Mouse (Mus musculus): ENCODE data around the gene Ston2. TPM values are rescaled to one million over a fixed set of nuclear protein-coding genes. Genes with fewer than 3 reads are reported as not detected.
"Not testable (repeated sequence)": the region's sequence is repeated elsewhere in the genome, so short reads cannot be mapped to it uniquely, and the experiment has no call there.

Ston2 gene
- polyA plus RNA-seq, 1 experiment from 2014 or later = 9.2 TPM

DNA sequence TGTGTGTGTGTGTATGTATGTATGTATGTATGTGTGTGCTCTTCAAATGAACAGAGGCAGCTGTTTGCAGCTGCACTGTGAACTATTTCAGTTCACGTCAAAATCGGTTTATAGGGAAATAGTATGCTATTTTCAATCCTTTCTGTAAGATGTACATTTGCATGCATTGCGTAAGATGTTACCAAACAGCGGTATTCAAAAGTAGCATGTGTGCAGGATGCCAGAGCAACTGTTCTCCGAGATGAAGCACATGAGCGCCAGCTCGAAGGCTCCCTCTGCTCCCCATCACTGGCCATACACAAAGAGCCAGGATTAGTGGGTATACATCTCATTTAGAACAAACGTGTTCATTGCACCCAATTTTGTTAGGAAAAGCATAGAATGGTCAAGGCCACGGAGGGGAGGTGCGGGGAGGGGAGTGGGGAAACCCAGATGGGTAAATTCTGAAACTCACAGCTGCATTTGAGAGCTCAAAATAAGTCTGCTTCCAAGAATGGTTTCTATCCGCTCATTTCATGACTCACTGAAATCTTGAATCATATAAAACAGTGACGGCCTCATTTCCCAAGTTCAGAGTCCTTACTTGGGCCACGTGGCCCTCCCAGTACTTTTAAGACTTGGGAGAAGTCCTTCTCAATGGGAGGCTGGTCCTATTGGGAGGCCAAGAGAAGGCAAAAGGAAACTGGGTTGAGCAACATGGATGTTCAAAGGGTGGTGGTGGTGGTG is 15.2 kb upstream of the Ston2 start:
- Histone ChIP-seq H3K36me3 (peaks cover 17% of the 10 kb centered on the region), H3K9me3 (no peaks in the 10 kb centered on the region), H3K4me1 (replicated peaks) (no peaks in the 10 kb centered on the region), H3K4me3 (no peak overlapping the region), H3K27ac (no peak overlapping the region), H3K27me3 (ENCODE audit: insufficient read depth, poor library complexity, severe bottlenecking) (no peaks in the 10 kb centered on the region)
- no peak for DNase-seq (ENCODE audit: low spot score)
- WGBS = 90% methylated on average over 13 of the region's 13 CpGs

DNA sequence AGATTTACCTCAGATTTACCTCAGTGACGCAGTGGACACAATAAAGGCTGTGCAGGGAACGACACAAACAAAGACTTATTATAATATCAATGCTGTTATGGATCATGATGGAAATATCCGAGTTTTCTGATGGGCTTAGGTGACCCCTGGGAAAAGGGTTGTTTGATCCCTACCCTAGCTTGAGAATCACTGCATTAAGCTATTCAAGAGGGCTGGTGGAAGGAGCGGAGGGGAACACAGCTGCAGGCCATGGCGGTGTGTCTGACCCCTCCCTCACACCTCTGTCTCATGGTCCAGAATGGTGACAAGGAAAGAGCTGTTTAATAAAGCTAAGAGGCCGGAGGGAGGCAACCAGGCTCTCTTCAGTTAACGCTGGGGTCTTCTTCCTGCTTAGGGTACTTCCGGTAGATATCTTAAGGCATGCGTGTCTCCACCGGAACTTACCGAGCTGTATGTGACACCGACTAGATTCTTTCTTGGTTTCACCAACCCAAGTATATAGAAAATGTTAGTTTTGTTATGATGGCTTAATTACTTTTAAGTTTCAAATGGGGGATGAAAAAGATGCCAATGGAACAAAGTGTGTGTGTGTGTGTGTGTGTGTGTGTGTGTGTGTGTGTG is 14.5 kb upstream of the Ston2 start:
- WGBS = 86% methylated on average over 12 of the region's 12 CpGs
- H3K36me3 ChIP-seq = peaks cover 10% of the 10 kb centered on the region
- H3K27ac ChIP-seq = no peak overlapping the region
- no peak overlapping the region for H3K4me3 ChIP-seq
- H3K27me3 ChIP-seq (ENCODE audit: insufficient read depth, poor library complexity, severe bottlenecking) = no peaks in the 10 kb centered on the region
- H3K4me1 ChIP-seq (replicated peaks) = no peaks in the 10 kb centered on the region
- H3K9me3 ChIP-seq = no peaks in the 10 kb centered on the region
- no peak for DNase-seq (ENCODE audit: low spot score)

DNA sequence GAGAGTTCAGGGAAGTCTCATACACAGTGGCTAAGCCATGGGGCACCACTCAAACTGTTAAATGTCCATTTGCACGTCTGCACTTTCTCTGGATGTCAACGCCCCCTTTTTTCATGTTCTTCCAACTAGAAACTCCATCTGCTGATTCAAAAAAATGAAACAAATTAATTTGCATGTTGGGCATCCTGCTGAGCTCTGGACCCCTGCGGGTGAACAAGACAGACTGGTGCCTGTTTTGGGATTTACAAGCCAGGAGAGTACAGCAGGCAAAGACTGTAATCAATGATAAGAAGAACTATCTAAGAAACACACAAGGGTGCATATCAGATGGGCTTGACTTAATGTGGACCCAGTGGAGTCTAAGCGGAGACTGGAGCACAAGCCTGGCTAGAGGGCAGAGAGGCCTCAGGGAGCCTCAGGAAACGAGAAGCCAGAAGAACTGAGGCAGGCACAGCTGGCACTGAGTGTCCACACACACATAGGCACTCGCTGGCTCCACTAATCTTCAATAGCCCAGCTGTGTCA is 12.7 kb upstream of the Ston2 start:
- WGBS = 80% methylated on average over 6 of the region's 6 CpGs
- Histone ChIP-seq H3K4me3 (no peak overlapping the region), H3K27ac (no peak overlapping the region), H3K27me3 (ENCODE audit: insufficient read depth, poor library complexity, severe bottlenecking) (no peaks in the 10 kb centered on the region), H3K4me1 (replicated peaks) (no peaks in the 10 kb centered on the region), H3K9me3 (no peaks in the 10 kb centered on the region), H3K36me3 (no peaks in the 10 kb centered on the region)
- DNase-seq (ENCODE audit: low spot score) = no peak

DNA sequence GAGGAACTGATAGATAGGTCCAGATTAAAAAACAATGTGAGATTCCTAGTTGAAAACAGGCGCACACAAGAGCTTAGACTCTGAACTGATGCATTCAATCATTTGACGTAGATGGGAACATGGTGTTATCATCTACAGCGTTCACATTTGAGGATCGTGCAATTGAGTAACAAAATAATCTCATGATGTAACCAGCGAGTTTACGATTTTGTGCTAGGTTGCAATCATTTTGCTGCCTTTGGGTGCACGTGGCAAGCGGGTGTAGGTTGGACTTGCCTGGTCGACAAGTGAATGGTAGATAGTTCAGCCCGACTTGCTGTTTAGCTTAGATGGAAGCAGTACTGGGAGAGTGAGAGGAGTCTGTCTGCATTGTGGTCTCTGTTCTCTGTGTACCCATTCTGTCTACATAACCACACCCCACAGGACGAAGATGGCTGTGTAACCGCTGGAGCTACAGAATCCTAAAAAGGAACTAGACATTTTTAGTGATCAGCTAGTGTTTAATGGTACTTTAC is 11.7 kb upstream of the Ston2 start:
- no peaks in the 10 kb centered on the region for H3K27me3 ChIP-seq (ENCODE audit: insufficient read depth, poor library complexity, severe bottlenecking)
- no peaks in the 10 kb centered on the region for H3K36me3 ChIP-seq
- H3K9me3 ChIP-seq = no peaks in the 10 kb centered on the region
- H3K27ac ChIP-seq = no peak overlapping the region
- no peak overlapping the region for H3K4me3 ChIP-seq
- WGBS = 79% methylated on average over 12 of the region's 12 CpGs
- no peaks in the 10 kb centered on the region for H3K4me1 ChIP-seq (replicated peaks)
- DNase-seq (ENCODE audit: low spot score) = no peak

DNA sequence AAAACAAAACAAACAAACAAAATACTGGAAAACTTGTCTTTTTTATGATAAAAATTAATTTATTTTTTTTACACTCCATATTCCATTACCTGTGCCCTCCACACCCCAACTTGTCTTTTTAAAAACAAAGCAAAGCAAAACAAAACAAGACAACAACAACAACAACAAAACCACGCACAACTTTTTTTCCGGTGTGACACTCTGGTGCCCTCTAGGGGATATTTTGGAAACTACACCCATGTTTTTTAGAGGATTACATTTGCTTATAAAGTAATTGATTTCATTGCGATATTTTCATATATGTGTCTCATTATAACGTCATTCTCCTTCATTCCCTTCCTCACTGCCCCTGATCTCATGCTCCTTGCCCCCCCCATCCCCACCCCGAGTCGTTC is 11.2 kb upstream of the Ston2 start:
- Histone ChIP-seq H3K9me3 (no peaks in the 10 kb centered on the region), H3K27me3 (ENCODE audit: insufficient read depth, poor library complexity, severe bottlenecking) (no peaks in the 10 kb centered on the region), H3K4me3 (no peak overlapping the region), H3K36me3 (no peaks in the 10 kb centered on the region), H3K4me1 (replicated peaks) (no peaks in the 10 kb centered on the region), H3K27ac (no peak overlapping the region)
- WGBS = 23% methylated on average over 6 of the region's 6 CpGs
- no peak for DNase-seq (ENCODE audit: low spot score)

DNA sequence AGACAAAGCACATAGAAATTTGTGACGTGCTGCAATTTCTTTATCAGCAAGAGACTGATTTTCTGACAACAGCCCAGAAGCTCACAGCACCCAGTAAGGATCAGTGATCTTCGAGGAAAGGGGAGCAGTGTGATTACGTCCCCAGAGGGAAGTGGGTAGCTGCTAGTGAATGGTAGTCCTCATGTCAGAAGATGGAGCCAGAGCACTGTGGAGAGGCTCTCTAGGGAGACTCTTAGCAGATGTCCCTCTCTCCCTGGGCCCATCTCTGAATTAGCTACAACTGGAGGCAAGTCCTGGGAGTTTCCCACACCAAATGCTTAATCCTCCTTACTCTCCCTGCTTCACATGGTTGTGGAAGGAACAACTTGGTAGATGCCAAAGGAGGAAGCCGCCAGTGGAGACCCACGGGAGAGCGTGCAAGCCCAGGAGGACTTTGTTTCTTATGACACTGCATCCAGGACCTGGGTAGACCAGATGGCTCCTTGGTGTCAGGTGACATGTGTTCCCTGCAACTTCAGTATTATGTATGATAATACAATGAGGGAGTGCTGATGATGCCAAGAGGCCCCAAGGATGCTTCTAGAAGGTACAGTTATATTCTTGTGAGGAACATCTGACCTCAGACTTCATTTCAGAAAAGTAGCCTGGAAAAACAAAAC is 10.7 kb upstream of the Ston2 start:
- H3K27me3 ChIP-seq (ENCODE audit: insufficient read depth, poor library complexity, severe bottlenecking) = no peaks in the 10 kb centered on the region
- no peaks in the 10 kb centered on the region for H3K9me3 ChIP-seq
- 82% methylated on average over 6 of the region's 6 CpGs for WGBS
- no peak overlapping the region for H3K27ac ChIP-seq
- H3K4me1 ChIP-seq (replicated peaks) = no peaks in the 10 kb centered on the region
- peak; percentile 18 for DNase-seq (ENCODE audit: low spot score)
- no peaks in the 10 kb centered on the region for H3K36me3 ChIP-seq
- no peak overlapping the region for H3K4me3 ChIP-seq

DNA sequence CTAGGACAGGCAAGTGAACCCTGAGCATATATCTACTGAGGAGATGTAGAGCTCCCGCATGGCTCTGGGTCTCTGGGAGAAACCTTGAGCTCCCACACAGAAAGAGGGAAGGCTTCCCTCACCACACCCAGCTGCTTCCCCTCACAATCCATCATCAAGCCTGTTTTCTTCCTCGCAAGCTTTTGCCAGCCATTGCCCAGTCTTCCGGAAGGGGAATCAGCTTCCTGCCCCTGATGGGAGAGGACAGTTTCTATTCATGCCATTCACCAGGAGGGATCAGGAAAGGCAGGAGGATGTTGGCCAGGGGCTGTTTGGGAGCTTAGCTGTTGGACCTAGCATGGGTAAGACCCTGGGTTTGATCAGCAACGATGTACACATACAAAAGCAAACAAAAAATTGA is 8.6 kb upstream of the Ston2 start:
- Histone ChIP-seq H3K27ac (no peak overlapping the region), H3K9me3 (no peaks in the 10 kb centered on the region), H3K27me3 (ENCODE audit: insufficient read depth, poor library complexity, severe bottlenecking) (no peaks in the 10 kb centered on the region), H3K4me3 (no peak overlapping the region), H3K4me1 (replicated peaks) (no peaks in the 10 kb centered on the region), H3K36me3 (no peaks in the 10 kb centered on the region)
- no peak for DNase-seq (ENCODE audit: low spot score)
- 82% methylated on average over 4 of the region's 4 CpGs for WGBS

DNA sequence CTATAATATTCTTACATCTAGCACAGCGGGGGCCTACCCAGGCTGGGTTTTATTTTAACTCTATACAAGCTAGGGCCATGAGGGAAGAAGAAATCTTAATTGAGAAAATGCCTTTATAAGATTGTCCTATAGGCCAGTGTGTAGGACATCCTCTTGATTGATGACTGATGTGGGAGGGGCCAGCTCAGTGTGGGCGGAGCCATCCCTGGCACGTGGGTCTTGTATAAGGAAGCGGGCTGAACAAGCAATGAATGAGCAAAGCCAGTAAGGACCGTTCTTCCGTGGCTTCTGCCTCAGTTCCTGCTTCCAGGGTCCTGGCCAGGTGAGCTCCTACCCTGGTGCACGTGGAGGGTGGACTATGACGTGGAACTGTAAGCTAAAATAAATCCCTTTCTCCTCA is 5.1 kb upstream of the Ston2 start:
- H3K4me3 ChIP-seq = no peak overlapping the region
- H3K27ac ChIP-seq = no peak overlapping the region
- DNase-seq (ENCODE audit: low spot score) = no peak
- H3K4me1 ChIP-seq (replicated peaks) = no peaks in the 10 kb centered on the region
- H3K27me3 ChIP-seq (ENCODE audit: insufficient read depth, poor library complexity, severe bottlenecking) = no peaks in the 10 kb centered on the region
- 75% methylated on average over 8 of the region's 8 CpGs for WGBS
- no peaks in the 10 kb centered on the region for H3K9me3 ChIP-seq
- H3K36me3 ChIP-seq = no peaks in the 10 kb centered on the region

DNA sequence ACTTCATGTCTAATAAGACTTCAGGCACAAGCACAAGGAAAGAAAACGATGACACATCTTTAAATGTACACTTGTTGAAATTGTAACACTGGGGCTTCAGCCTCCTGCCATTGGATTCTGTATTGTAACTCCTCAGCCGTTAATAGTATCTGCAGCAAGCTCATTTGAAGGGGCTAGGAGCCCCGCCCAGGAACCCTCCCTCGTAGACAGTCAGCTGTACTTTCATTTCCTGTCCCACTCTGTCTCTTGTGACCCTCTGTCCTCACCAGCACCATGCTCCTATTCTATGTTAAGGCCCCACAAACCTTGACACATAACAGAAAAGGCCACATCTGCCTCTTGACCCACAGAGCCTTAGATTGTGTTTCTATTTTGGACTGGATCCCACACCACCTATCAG is 3.6 kb upstream of the Ston2 start:
- Histone ChIP-seq H3K4me1 (replicated peaks) (no peaks in the 10 kb centered on the region), H3K36me3 (no peaks in the 10 kb centered on the region), H3K4me3 (no peak overlapping the region), H3K27ac (no peak overlapping the region), H3K9me3 (no peaks in the 10 kb centered on the region), H3K27me3 (ENCODE audit: insufficient read depth, poor library complexity, severe bottlenecking) (no peaks in the 10 kb centered on the region)
- whole genome bisulfite sequencing = 74% methylated on average over 4 of the region's 4 CpGs
- DNase-seq (ENCODE audit: low spot score) = no peak

DNA sequence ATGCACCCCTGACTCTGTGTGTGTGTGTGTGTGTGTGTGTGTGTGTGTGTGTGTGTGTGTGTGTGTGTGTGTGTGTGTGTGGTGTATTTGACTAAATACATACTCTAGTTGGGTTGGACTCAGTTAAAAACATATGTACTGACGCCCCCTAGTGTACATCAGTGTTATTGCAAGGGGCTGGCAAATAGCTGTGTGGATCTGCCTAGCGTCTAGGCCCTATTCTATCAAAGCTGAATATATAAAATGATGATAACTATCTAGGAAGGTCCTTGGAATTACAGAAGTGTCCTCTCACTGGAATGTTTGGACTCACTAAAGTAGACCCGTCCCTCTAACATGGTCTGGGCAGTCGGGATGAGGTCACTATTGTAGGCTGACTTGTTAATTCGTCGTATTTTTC is 1.6 kb upstream of the Ston2 start:
- Histone ChIP-seq H3K4me3 (no peak overlapping the region), H3K27me3 (ENCODE audit: insufficient read depth, poor library complexity, severe bottlenecking) (no peaks in the 10 kb centered on the region), H3K9me3 (no peaks in the 10 kb centered on the region), H3K27ac (no peak overlapping the region), H3K36me3 (no peaks in the 10 kb centered on the region), H3K4me1 (replicated peaks) (0 out of 2 replicates have a peak, but pooled peaks cover 7% of the 10 kb centered on the region)
- 55% methylated on average over 6 of the region's 6 CpGs for WGBS
- peak; percentile 66 for DNase-seq (ENCODE audit: low spot score)

DNA sequence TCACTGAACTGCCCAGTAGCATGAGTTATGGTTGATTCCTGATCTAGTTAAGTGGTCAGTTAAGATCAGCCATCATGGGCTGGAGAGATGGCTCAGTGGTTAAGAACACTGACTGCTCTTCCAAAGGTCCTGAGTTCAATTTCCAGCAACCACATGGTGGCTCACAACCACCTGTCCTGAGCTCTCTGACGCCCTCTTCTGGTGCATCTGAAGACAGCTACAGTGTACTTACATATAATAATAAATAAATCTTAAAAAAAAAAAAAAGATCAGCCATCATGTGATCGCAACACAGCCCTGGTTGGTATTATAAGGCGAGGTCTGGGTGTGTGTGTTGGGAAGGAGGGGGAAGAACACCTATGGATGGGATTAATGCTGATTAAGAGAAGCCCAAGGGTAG is 259 bp upstream of the Ston2 start:
- H3K4me1 ChIP-seq (replicated peaks); H3K4me3 ChIP-seq; DNase-seq (ENCODE audit: low spot score); H3K9me3 ChIP-seq; H3K27me3 ChIP-seq (ENCODE audit: insufficient read depth, poor library complexity, severe bottlenecking); H3K27ac ChIP-seq; H3K36me3 ChIP-seq: not testable (repeated sequence)
- WGBS = 65% methylated on average over 3 of the region's 3 CpGs

DNA sequence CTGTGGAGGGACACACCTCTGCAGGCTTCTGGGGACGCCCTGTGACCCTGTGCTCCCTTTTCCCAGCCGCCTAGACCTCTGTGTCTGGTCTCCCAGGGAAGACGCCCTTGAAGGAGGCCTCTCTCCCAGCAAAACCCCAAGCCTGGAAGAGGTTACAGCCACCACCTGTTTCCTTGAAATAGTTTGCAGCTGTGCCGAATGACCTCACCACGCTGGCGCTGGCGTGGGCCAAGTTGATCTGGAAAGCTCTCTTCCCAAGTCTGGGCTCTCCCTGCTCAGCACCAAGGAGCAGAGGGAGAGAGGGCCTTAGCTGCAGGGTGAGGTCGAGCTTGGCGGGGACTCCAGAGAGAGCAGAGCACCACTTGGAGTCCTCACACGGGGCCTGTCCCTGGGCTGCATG is 1.8 kb downstream of the Ston2 start:
- peak; percentile 10 for DNase-seq (ENCODE audit: low spot score)

DNA sequence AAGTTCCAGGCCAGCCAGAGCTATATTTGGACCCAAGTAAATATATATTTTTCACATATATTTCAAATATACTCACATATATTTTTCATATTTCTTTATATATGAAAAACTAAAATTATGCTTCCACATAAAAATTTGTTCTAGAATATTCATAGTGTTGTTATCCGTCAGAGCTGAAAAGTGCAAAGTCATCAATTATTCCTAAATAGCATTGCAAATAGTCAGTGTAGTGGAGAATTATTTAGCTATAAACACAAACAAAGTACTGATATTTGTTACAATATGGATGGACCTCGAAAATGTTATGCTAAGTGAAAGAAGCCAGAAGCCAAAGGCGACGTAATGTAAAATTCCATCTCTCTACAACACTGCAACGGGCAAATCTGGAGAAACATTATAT is 6.8 kb downstream of the Ston2 start:
- Histone ChIP-seq H3K9me3 (no peaks in the 10 kb centered on the region), H3K27me3 (ENCODE audit: insufficient read depth, poor library complexity, severe bottlenecking) (peaks cover 25% of the 10 kb centered on the region), H3K4me3 (no peak overlapping the region), H3K27ac (no peak overlapping the region), H3K36me3 (no peaks in the 10 kb centered on the region), H3K4me1 (replicated peaks) (peaks cover 28% of the 10 kb centered on the region)
- no peak for DNase-seq (ENCODE audit: low spot score)
- WGBS = 89% methylated on average over 5 of the region's 5 CpGs

More for the DNA sequence above, 1.8 kb downstream of the Ston2 start:
- H3K27ac ChIP-seq = no peak overlapping the region
- 0 out of 2 replicates have a peak, but pooled peaks cover 7% of the 10 kb centered on the region for H3K4me1 ChIP-seq (replicated peaks)
- WGBS = 55% methylated on average over 10 of the region's 10 CpGs
- no peaks in the 10 kb centered on the region for H3K36me3 ChIP-seq
- H3K27me3 ChIP-seq (ENCODE audit: insufficient read depth, poor library complexity, severe bottlenecking) = no peaks in the 10 kb centered on the region
- H3K4me3 ChIP-seq = no peak overlapping the region
- H3K9me3 ChIP-seq = no peaks in the 10 kb centered on the region

Measured in hindbrain, embryonic 10.5 days (tissue).